Mouse (Mus musculus) heart, postnatal 25 days (tissue): ENCODE data around the gene Socs4. TPM values are rescaled to one million over a fixed set of nuclear protein-coding genes. Genes with fewer than 3 reads are reported as not detected.

Experiments
- DNase-seq: peaks from one replicate; pipeline ENCODE4 v3.0.0; 2022; ENCODE audit warnings: low spot score
- intact Hi-C: fragments of 180-260 bp; cut with DNase I; formaldehyde crosslinking; loops from one replicate; pipeline ENCODE4 v1.15.1; 2025
- total RNA-seq, 2 experiments: library from RNA; stranded (reverse); gene quantifications; 2 replicates each; pipeline ENCODE4 v1.2.3; 2021

The Socs4 gene
- total RNA-seq, 2 experiments from 2014 or later: 13.1 to 16.9 TPM

GRCm38 (mm10) chr14:47331920-47332319 lies 55.2 kb downstream of the Socs4 start:
- no peak for DNase-seq
- intact Hi-C loops: no loop called here

- no peak for DNase-seq
- intact Hi-C loops: loop anchor here (1.0 kb wide), 1 partner anchor 61 kb away; no protein-coding TSS in a partner anchor
Measured at GRCm38 (mm10) chr14:47334819-47335218, 58.1 kb downstream of the Socs4 start.

- no peak for DNase-seq
- intact Hi-C loops: loop anchor here (1.0 kb wide), 1 partner anchor 61 kb away; no protein-coding TSS in a partner anchor
Measured at GRCm38 (mm10) chr14:47335300-47335699, 58.6 kb downstream of the Socs4 start.

- intact Hi-C loops: no loop called here
Measured at GRCm38 (mm10) chr14:47340231-47340925, 63.6 kb downstream of the Socs4 start.

GRCm38 (mm10) chr14:47341811-47342291 lies 65.1 kb downstream of the Socs4 start:
- intact Hi-C loops: no loop called here
- no peak for DNase-seq

More at GRCm38 (mm10) chr14:47340231-47340925, 63.6 kb downstream of the Socs4 start:
- DNase-seq: no peak

Other genes starting within 250 kb of the Socs4 start
- 1 to 10 TPM; 6.8 to 7.3 TPM for gene Gch1, start 87.5 kb upstream of the Socs4 start, total RNA-seq
- 1 to 10 TPM in 1 of 2 experiments, under 1 TPM in 1; 0.75 to 1.8 TPM for gene Wdhd1, start 74 bp upstream of the Socs4 start, total RNA-seq
- 10 to 100 TPM; 31.3 to 36.7 TPM for gene Mapk1ip1l, start 21.3 kb downstream of the Socs4 start, total RNA-seq
- 1 to 10 TPM; 3.5 to 4.0 TPM for gene Lgals3, start 90.8 kb downstream of the Socs4 start, total RNA-seq
- 1 to 10 TPM in 1 of 2 experiments, under 1 TPM in 1; 0.57 to 1.1 TPM for gene Dlgap5, start 141.5 kb downstream of the Socs4 start, total RNA-seq
- 10 to 100 TPM; 12.2 to 13.6 TPM for gene Fbxo34, start 173.5 kb downstream of the Socs4 start, total RNA-seq